ENCODE assay signal across 8 mouse cellular contexts in the genomic region with DNA sequence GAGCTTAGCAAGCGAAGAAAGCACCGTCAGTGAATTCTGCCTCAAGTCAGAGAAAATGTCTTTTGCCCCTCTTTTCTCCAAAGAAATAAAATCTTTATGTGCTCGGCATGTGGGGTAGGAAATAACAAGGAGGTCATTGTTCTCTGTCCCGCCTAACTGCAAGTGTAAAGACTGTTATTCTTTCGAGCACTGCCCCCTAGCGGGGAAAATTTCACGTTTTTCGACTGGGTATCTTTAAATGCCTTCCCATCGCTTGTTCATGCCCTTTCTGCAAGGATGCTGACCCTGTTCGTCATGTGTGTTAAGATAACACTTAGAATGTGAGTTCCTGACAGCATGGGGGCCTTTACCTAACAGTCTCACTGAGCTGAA. TPM values are rescaled to one million over a fixed set of nuclear protein-coding genes. Genes with fewer than 3 reads are reported as not detected.
DNase-seq lines count a peak whose midpoint lies in the region; ATAC-seq and TF ChIP-seq lines count a peak whose summit lies in the region.

No protein-coding gene starts in this region.

- POLR2A ChIA-PET in Patski (lab: Charles Lee) = no interaction called here

- H3K4me2 ChIP-seq in hindbrain, embryonic 14.5 days (replicated peaks) = peak overlapping the region; percentile 48

- no peaks in the 10 kb centered on the region for H3K9me3 ChIP-seq in hindbrain, embryonic 14.5 days (ENCODE audit: control insufficient read depth, low read length)

- H3K27me3 ChIP-seq in Patski = no peaks in the 10 kb centered on the region
- no peaks in the 10 kb centered on the region for H3K27me3 ChIP-seq in hindbrain, embryonic 14.5 days (ENCODE audit: control insufficient read depth, insufficient read depth, low read length)

- no peak for ATAC-seq in Patski
- peak; percentile 74; the same call in 1 of the 2 replicates for ATAC-seq in hindbrain, embryonic 14.5 days (ENCODE audit: low FRiP score)

- peak overlapping the region; percentile 3; the same call in 1 of the 2 replicates for H3K4me3 ChIP-seq in hindbrain, embryonic 14.5 days (replicated peaks; ENCODE audit: low read length)

- peak overlapping the region; percentile 38; the same call in 1 of the 2 replicates for H3K27ac ChIP-seq in hindbrain, embryonic 14.5 days

- in situ Hi-C loops in Patski (cut with MboI; ENCODE audit: low pct_unique_long_range_greater_than_20kb) = loop anchor here (5.0 kb wide), 1 partner anchor 73 kb away; no protein-coding TSS in a partner anchor

- 1% methylated on average over 10 of the region's 10 CpGs for WGBS in hindbrain, embryonic 14.5 days

- CTCF ChIA-PET in Patski (lab: Charles Lee) = interaction anchor here (0.8 to 2.2 kb wide), 7 partner anchors 11 to 422 kb away, joined by 3 to 5 read pairs (median 4); no protein-coding TSS in a partner anchor

- peak; percentile 81 for TF ChIP-seq CTCF in Patski (IDR thresholded peaks at IDR 0.05)

- peaks cover 24% of the 10 kb centered on the region; the same call in 1 of the 2 replicates for H3K4me1 ChIP-seq in hindbrain, embryonic 14.5 days (replicated peaks; ENCODE audit: control insufficient read depth, insufficient read depth, low read length)

- no peak for DNase-seq in Patski (ENCODE audit: low read depth, low spot score)
- peak; percentile 94 to 96 for DNase-seq in cerebellum, postnatal 25 days
- peak; percentile 88 to 95 for DNase-seq in frontal cortex, postnatal 36 days (ENCODE audit: low spot score in 2 of 2)
- DNase-seq in hindbrain, embryonic 14.5 days (ENCODE audit: low spot score) = peak; percentile 99
- DNase-seq in layer of hippocampus, postnatal 14 days (ENCODE audit: low spot score in 2 of 2) = peak; percentile 88 to 93
- DNase-seq in lung, postnatal 36 days = peak; percentile 97
- peak; percentile 85 for DNase-seq in right cerebral cortex, adult 18-20 months
- DNase-seq in urinary bladder, postnatal 10 days (ENCODE audit: low spot score) = peak; percentile 69

- no peaks in the 10 kb centered on the region for H3K36me3 ChIP-seq in hindbrain, embryonic 14.5 days (replicated peaks; ENCODE audit: control insufficient read depth, insufficient read depth)

- H3K9ac ChIP-seq in hindbrain, embryonic 14.5 days = peak overlapping the region; percentile 34; the same call in 1 of the 2 replicates

RNA-seq across cellular contexts. Expression of gene Krr1, which starts 47.0 kb away (rescaled TPM):
- polyA plus RNA-seq in Patski (2021) = 37.9 TPM
- polyA plus RNA-seq in hindbrain, embryonic 14.5 days (2014; fragmentation: Nextera tagmentation; extraction: Ambion mirVana) = 39.3 and 47.6 TPM in 2 replicates
- total RNA-seq in layer of hippocampus, postnatal 14 days (2021) = 10 to 100 TPM; 27.5 to 31.7 TPM
